Mouse (Mus musculus) heart, postnatal 14 days (tissue): ENCODE data around the gene Ranbp9. TPM values are rescaled to one million over a fixed set of nuclear protein-coding genes. Genes with fewer than 3 reads are reported as not detected.

Source experiments
- DNase-seq, 2 experiments: peaks; one replicate each; pipeline ENCODE4 v3.0.0; 2021 to 2022
- intact Hi-C: fragments of 180-260 bp; cut with DNase I; formaldehyde crosslinking; loops from one replicate; pipeline ENCODE4 v1.15.1; 2025
- total RNA-seq, 2 experiments: library from RNA; stranded (reverse); gene quantifications; 2 replicates each; pipeline ENCODE4 v1.2.3; 2021

Ranbp9 gene
- total RNA-seq, 2 experiments from 2014 or later, result 45.7 to 45.9 TPM

DNA sequence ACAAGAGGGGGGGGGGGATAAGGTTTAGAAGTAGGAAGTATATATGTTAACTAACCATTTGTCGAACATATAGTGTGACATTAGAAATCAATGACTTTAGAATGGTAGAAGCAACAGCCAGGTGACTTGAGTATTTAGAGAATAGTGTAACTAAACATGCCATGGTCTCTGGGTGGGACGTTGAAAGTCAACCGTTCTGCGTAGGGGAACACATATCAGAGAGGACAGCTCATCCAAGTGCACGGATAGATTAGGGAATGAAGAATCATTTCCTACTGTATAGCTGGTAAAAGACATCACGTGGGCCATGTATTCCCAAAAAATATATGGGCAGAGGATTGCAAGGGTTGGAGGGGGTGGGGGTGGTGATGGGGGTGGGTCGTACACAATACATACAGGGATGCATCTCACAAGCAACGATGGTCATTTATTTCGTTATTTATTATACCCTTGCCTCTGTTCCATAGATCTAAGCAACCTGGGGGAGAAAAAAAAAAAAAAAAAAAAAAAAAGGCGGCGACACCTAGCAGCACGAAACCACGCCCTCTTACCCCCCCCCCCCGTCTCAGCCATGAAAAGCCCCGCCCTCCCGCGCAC lies 83.3 kb downstream of the Ranbp9 start:
- no peak for DNase-seq
- intact Hi-C loops, result loop anchor here (5.0 kb wide), 3 partner anchors 95 to 215 kb away; partner anchors contain the start of gene Gfod1

- no peak for DNase-seq
- intact Hi-C loops, result no loop called here
Observed at GRCm38 (mm10) chr13:43385321-43385720, 95.8 kb downstream of the Ranbp9 start.

GRCm38 (mm10) chr13:43379989-43380388 lies 101.1 kb downstream of the Ranbp9 start:
- intact Hi-C loops, result no loop called here
- DNase-seq, result no peak

DNA sequence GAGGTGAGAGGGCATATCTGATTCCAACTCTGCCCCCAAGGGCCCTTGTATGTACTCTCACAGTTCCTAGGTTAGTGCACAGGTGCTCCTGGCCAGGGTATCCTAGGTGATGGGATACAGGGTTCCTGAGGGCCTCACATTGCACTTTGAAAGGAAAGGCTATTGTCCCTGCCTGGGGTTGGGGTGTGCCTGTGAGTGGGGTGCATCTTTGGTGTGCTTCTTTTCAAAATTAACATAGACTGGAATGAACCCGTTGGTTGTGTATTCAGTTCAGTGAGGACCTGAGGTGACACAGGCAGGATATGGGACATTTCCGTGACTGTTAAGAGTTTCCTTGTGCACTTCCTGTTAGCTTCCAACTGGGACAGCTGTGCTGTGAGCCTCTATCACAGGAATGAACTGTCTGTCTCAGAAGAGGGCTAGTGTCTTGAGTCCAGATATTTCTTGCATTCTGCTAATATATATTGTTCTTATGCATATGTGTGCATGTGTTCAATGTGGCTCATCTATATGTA lies 106.1 kb downstream of the Ranbp9 start:
- DNase-seq, result no peak

DNA sequence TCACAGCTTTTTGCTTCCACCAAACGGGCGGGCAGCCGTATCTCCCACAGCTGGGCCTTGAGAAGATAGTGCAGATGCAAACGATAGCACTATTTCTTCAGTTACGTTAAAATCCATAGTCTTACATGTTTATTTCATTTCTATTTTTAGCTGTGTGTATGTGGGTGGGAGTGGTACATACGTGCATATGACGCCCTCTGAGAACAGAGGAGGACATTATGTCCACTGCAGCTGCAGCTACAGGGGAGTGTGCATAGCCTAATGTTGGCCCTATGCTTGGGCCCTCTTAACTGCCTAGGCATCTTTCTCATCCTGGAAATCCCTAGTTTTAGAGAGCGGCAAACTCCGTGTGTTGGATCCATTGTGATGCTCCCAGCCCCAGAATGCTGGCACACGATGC lies 106.9 kb downstream of the Ranbp9 start:
- intact Hi-C loops, result no loop called here

More for the DNA sequence above, 106.1 kb downstream of the Ranbp9 start:
- intact Hi-C loops, result no loop called here

DNA sequence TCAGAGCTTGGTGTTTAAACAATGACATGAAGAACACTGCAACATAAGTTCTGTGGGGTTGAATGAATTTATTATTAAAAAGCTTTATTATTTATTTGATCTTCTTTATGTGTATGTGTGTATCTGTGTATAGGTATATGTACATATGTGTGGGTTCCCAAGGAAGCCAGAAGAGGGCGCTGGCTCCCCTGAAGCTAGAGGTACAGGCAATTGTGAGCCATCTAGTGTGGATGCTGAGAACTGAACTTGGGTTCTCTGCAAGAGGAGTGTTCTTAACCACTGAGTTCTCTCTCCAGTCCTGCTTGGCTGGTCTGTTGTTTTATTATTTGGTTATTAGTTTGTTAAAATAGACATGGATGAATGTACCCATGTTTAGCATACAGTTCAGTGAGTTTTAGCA lies 108.2 kb downstream of the Ranbp9 start:
- DNase-seq, result no peak
- intact Hi-C loops, result no loop called here

More for the DNA sequence above, 106.9 kb downstream of the Ranbp9 start:
- no peak for DNase-seq

DNA sequence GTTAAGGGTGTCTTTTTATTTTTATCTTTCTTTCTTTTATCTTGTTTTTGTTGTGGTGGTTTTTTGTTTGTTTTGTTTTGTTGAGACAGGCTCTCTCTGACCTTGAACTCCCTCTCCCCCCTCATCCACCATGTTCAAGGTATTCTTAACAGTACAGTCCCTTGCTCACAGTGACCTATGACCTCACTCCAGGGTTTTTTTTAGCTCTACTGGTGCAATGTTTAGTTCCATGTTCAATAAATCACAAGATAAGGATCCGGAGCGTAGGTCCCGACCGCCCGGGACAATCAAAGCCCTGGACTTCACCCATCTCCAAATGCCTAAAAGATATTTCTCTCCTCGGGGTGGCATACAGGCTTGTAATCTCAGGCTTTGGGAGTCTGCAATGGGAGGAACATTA lies 111.0 kb downstream of the Ranbp9 start:
- intact Hi-C loops, result no loop called here
- DNase-seq, result no peak

GRCm38 (mm10) chr13:43365825-43366184 lies 115.3 kb downstream of the Ranbp9 start:
- DNase-seq, result peak in 1 of 2 experiments; percentile 10
- intact Hi-C loops, result loop anchor here (5.0 kb wide), 1 partner anchor 169 kb away; no protein-coding TSS in a partner anchor

DNA sequence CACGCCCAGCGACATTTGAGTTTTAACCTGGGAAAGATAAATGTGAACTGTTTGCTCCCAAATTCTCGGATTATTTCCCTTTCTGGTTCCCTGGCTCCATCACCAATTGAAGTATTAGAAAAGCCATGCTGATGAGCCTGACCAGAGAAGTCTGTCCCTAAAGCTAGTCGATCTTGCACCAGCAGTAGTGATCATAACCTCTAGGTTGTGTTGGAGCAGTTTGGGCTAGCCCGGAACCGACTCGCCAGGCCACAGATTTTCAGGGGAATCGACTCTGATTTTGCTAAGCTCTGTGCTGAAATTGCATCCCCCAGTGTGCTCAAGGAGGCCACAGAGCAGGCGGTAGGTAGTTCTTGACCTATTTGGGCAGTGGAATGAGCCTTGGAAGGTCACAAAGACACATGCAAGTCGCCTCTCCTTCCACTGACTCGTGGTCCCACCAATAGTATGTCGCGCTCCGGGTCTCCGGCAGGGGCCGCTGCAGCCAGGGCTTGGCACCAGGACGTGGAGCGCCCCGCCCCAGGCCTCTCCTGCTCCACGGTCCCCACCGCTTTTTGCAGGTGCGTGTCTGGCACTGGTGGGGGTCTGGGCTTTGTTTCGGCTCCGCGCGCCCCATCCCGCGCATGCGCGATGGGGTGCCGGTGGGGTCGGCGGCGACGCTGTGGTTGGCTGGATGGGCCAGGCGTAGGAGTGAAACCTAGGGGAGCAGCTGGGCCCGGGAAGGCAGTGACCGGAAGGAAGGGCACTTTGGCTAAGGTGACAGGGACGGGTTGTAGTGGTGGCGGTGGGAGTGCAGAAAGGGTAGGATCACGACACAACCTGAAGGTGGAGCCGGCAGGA lies 115.9 kb downstream of the Ranbp9 start, which contains the start of gene Sirt5:
Gene Sirt5 (plus strand): TSS at position 512 of the 840 bp plus-strand sequence.
- DNase-seq, result peak; percentile 92 to 95
- intact Hi-C loops, result loop anchor here (5.0 kb wide), 1 partner anchor 168 kb away; no protein-coding TSS in a partner anchor

- DNase-seq, result peak in 1 of 2 experiments; percentile 18
- intact Hi-C loops, result no loop called here
Observed at GRCm38 (mm10) chr13:43362353-43362752, 118.7 kb downstream of the Ranbp9 start.

DNA sequence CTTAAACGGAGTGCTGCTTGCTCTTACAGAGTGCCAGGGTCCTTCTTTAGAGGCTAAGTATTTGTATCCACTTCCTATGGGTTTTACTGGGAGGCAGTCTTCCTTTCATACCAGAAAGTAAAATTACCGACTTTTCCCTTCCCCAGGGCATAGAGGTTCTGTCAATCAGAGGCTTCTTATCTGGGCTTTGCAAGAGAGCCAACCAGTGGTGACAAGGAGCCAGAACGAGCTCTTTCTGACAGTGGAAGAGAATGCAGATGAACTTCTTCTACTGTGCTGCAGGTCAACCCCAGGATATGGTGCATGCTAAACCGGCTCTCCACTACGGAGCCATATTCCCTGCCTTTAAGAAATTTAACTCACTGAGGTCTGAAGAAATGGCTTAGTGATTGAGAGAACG lies 120.5 kb downstream of the Ranbp9 start:
- no peak for DNase-seq
- intact Hi-C loops, result no loop called here

DNA sequence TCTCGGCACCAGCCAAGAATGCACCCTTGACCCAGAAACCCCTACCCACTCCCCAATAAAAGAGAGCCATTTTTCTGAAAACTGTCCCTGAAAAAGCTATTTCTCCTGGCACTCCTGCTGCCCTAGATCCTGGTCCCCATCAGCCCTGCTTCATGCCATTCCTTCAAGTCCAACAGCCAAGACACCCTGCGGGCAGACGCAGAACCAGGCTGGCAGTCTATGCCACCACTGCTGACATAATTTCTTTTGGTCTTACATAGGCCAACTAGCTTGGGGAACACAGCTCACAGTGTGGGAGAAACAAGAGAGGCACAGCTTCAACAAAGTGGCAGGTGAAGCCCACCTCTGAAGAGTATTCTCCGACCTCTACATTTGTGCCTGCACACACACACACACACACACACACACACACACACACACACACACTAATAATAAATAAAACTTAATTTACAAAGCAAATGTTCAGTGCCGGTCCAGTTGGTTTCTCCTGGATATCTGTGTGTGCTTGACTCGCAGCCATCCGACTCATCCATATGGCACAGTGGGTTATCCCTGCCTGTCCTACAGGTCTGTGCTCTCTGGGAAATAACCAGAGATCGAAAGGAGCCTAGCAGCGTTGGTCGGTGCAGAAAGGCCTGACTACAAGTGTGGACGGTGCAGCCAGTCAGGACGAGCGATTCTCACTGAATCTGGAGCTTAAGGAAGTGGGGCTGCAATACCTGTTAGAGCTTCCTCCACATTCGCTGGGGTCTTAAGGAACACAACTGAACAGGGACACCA lies 124.5 kb downstream of the Ranbp9 start:
- intact Hi-C loops, result no loop called here
- no peak for DNase-seq

DNA sequence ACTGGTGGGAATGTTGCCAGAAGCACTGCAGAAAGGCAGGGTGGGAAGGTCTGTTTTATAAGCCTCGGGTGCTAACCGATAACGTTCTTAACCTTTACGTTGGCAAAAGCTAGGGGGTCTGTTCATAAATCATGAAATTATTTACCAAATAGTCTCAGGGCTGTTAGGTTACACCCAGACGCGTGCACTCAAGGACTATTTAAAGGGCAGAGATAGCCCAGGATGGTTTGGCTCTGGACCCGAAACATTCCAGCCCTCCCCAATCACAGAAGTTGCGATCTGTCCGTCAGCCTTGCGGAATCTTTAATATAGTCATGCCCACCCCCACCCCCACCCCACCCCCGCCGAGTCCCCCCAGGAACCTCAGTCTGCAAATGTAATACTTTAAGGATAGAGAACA lies 126.7 kb downstream of the Ranbp9 start:
- intact Hi-C loops, result no loop called here
- DNase-seq, result no peak

DNA sequence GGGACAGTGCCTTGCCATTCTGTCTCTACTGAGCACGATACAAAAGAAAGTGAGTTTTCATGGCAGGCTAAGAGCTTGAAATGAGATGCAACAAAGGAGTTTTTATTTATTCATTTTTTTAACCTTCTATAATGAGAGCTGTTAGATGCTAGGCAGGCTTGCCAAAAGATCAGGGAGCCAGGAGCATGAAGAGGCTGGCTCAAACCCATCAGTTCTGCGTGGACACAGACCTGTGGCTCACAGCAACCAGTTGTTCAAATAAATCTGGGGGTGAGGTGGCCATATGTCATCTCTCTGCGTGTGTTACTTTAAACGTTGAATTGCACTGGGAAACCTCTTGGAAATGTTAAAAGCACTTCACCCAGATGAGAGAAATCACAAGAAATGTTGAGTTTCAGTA lies 127.7 kb downstream of the Ranbp9 start:
- no peak for DNase-seq
- intact Hi-C loops, result no loop called here

Other genes with a start within 250 kb of the Ranbp9 start
- gene Gfod1, start 177.1 kb downstream of the Ranbp9 start, total RNA-seq, result 10 to 100 TPM; 31.8 to 32.0 TPM
- gene Sirt5, start 115.8 kb downstream of the Ranbp9 start, total RNA-seq, result 10 to 100 TPM; 44.0 to 49.4 TPM
- gene Nol7, start 82.9 kb downstream of the Ranbp9 start, total RNA-seq, result 10 to 100 TPM; 86.7 to 90.4 TPM
- gene Mcur1, start 78.9 kb upstream of the Ranbp9 start, total RNA-seq, result 10 to 100 TPM; 45.7 to 47.5 TPM
- gene Rnf182, start 134.4 kb upstream of the Ranbp9 start, total RNA-seq, result under 1 TPM; 0.10 to 0.22 TPM